Mouse (Mus musculus) hindlimb bud, embryonic 11.5 days (tissue): ENCODE data around the gene Olfr1228.

Experiments
- DNase-seq: peaks from one replicate; pipeline ENCODE4 v3.0.0-alpha.2; 2012; ENCODE audit warnings: low read depth, low spot score; ENCODE audit errors: extremely low spot score

Olfr1228 gene

DNA sequence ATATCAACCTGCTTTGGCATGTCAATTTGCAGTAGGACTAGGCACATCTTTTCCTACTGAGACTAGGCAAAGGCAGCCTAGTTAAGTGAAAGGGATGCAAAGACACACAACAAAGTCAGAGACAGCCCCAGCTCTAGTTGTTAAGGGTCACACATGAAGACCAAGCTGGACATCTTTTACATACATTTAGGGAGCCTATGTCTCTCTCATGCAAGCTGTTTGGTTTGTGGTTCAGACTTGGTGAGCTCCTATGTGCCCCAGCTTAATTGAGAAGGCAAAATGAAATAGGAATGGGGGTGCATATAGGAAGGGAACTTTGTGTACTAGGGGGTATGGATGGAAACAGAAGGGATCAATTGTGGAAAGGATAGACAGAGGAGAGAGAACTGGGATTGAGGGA lies at the start of gene Olfr1228:
TSS of gene Olfr1228 (minus strand) at position 101 of the 400 bp plus-strand sequence.
- DNase-seq = no peak

GRCm38 (mm10) chr2:89297168-89297567 lies 43.3 kb upstream of the Olfr1228 start, which contains the start of gene Olfr1230:
TSS of gene Olfr1230 (minus strand) at chr2:89297268.
- DNase-seq = no peak

- no peak for DNase-seq
These were observed 34.1 kb upstream of the Olfr1228 start, which contains the start of gene Olfr1229 for GRCm38 (mm10) chr2:89287914-89288313. TSS of gene Olfr1229 (minus strand) at chr2:89288014.

DNA sequence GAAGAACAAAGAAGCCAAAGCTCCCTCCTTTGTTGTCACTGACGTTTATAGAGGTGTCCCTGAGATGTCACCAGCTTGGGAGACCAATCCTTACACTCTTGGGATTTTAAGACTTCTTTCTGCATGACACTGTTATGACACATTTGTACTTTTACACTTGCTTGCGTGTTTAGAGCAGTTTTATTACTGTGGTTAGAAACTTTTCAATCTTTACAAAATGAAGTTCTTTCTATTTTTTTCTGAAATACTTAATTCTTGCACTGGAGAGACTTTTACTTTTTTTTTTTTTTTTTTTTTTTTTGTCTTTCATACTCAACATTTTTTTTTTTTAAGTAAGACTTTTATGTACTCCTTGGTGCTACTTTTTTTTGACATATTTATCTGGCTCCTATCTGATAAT lies 53.9 kb downstream of the Olfr1228 start, which contains the start of gene Olfr1226:
TSS of gene Olfr1226 (minus strand) at position 101 of the 400 bp plus-strand sequence.
- no peak for DNase-seq
